Mouse (Mus musculus) A20 (cell line): ENCODE data around the gene Myh10.

ENCODE experiments used
- DNase-seq: peaks from one replicate; pipeline ENCODE4 v3.0.0-alpha.2; 2011; ENCODE audit warnings: low read depth, low spot score

The Myh10 gene

DNA sequence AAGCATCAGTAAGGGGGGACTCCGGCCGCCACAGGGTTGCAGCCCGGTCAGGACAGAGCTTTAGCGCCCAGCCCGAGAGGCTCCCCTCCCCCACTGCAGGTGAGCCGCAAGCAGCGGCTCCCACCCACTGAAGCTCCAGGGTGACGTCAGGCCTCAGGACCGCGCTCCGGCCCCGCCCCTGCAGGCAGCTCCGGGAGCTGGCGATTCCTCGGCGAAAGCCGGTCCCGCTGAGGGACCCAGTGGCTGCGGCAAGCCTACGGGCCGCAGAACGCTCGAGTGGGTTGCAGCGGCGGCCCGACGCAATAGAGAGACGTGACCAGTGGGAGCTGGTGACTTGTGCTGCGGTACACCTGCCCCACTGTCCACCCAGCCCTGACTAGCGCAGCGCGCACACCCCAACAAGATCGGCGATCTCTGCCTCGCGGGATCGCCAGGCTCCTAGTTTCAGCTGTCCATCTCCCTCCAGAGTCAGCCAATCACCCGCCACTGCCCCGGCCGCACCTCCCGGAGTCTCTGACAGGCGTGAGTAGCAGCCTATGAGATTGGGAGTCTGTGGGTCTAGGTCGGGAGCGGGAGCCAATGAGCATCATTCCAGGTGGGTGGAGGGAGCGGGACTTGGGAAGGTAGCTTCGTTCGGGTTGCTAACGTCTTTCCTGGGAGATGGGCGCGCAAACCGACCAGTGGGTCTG, at the start of gene Myh10:
TSS of gene Myh10 (plus strand) at position 239 of the 689 bp plus-strand sequence.
- DNase-seq = no peak

DNA sequence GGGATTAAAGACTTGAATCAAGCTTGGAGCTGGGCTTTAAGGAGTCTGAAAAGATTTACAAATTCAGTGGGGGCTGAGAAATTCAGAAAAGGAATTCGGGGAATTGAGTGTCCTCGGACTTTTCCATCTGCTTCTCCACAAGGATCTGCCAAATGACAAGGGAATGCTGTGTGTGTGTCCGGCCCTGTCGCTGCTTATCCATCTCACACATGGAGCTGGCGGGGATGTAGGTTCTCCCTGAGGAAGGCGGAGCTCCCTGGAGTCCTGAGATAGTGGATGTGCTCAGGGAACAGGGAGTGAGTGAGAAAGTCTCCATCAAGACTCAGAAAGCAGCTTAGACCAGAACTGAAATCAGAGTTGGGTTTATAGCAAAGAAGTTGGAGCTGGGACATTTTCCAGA, 46.6 kb upstream of the Myh10 start:
- no peak for DNase-seq

DNA sequence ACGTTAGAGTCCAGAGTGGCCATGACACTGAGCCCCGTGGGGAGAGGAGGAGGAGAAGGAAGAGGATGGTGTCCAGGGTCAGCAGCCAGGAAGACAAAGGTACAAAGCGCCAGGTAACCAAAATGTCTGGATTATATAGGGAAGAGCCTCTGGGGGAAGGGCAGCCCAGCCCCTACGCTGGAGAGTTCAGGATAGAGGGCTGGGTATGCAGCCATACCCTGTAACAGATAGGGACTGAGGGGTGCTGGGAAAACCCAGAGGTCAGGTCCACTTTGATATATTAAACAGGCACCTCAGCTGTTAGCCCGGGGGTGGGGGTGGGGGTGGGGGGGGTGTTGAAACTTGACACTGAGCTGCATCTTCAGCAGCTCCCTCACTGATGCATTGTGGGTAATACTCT, 43.6 kb upstream of the Myh10 start:
- no peak for DNase-seq

DNA sequence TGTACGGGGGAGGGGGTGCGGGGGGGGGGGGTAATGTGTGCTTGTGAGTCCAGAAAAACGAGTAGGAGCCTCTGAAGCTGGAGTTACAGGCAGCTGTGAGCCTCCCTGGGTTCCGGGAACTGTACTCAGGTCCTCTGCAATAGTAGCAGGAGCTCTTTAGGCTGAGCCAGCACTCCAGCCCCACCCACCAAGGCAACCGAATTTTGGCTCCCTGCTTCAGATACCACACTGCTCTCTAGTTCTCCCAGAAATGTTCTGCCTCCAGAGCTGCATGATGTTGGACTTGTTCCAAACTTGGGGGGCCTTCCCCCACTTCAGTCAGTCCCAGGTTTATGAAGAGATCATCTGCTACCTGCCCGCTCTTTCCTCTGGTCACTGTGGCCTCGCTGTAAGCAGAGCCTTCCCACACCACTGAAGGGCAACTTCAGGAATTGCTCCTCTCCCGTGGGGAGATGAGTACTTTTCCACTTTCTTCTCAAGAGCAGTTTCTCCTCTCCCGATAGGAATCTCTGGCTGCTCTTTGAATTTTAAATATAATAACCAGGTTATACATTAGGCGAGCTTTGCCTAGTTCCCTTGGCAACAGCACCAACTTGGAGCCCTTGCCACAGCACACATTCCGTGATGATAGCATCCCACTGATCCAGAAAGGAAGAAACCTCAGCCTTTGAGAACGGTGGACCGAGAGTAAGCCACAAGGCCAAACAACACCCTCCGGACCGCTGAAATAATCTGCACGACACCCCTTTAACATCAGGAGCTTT, 42.8 kb upstream of the Myh10 start:
- DNase-seq = no peak

DNA sequence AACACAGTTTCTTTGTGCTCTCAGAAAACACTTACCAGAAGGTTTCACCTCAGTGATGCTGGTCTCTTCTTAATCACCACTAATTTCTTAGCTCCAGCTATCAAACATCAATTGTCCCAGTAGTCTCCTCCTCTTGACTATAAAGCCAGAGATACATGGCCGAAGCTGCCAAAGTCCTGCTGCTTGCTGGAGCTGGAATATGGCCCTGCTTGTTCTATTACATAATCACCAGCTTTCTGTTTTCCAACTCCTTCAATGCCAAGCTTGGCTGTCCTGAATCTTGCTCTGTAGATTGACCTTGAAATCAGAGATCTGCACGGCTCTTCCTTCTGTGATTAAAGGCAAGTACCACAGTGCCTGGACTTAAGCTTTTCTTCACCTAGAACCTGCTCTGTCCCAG, 39.8 kb upstream of the Myh10 start:
- no peak for DNase-seq

DNA sequence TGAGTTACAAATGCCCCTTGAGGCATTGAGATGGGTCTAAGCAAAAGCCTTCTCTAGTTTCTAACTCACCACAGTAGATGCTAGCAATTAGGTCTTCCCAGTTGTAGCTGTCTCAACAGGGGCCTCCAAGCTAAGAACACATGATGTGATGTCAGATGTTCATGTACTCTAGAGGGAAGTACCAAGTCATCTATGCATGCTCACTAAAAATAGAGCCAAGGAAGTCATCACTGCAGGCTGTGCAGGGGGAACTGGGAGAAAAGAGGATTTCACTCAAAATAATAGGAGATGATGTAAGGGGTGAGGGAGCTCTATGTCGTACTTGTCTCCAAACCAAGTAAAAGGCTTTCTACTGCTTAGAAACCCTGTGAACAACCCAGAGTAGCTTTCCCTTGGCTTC, 35.8 kb upstream of the Myh10 start:
- DNase-seq = no peak

DNA sequence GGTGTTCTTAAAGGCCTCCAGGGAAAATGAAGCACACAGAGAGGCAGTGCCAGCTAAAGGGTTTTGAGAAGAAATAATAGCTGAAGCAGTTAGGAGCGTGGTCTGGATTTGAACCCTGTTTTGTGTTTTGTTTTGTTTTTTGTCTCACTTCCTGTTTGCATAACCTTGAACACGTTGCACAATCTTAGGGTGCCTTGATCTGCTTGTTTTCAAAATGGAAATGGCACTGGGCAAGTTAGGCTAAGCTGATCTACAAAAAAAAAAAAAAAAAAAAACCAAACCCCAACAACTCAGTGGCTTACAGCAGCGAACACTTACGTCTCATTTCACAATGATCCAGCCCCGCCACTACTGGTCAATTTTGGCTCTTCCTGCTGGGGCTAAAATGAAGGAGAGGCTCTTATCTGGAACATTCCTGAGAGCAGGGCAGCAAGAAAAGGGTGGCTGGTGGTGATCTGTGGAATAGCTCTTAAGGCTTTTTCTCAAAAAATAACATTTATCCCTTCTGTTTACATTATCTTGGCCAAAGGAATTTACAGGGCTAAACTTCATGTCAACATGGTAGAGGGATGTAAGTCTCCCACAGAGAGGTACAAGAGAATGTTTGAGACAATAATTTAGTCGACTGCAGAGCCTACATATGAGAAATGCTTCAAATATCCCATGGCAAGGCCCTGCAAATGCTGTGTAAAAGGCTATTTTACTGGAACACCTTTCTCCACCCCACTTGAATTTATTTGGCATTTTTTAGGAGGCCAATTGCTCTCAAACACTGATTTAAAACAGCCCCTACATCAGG, 34.3 kb upstream of the Myh10 start:
- DNase-seq = no peak

DNA sequence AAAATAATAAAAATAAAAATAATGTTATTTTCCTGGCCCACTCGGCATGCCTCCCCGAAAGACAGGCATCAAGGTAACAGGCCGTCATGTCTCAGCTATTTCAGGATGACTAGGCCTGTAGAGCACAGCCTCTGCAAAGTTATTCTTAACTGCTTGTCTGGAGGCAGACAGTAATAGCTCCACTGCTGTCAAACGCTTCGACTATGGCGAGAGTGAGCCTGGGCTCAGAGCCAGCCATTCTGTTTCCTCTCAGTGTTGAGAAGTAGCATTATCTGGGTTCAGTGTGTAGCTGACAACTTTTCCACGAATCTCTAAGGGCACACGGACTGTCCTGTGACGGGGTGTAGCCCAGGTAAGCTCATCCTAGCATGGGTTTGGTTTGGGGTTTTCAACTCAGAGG, 33.5 kb upstream of the Myh10 start:
- no peak for DNase-seq

DNA sequence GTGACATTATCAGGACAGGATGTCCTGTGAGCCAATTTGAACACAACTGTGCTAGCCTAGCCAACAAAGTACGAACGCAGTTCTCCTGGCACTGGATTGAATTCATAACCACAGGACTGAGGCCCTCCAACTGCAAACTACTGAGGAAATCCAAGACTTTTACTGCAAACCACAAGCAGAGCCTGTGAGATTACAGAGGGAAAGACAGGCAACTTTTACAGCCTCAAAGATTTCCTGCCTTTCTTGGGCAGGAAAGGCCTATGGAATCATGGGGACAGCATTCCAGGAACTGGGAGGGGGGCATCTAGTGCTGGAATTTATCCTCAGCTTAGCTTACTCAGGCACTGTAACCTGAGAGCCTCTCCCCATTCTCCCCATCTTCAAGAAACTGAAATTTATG, 26.0 kb upstream of the Myh10 start:
- no peak for DNase-seq

DNA sequence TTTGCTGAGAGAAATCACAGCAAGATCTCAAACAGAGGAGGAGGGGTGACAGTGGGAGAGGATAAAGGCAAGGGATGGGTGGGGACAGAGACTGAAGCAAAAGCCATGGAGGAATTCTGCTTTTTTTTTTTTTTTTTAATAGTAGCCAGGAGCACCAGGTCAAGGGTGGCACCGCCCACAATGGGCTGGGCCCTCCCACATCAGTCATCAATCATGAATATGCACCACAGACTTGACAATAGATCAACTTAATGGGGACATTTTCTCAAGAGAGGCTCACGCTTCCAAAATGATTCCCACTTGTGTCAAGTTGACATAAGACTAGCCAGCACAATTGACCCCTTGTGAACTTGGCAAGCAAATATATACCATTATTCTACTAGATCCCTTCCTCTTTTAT, 25.1 kb upstream of the Myh10 start:
- DNase-seq = no peak

DNA sequence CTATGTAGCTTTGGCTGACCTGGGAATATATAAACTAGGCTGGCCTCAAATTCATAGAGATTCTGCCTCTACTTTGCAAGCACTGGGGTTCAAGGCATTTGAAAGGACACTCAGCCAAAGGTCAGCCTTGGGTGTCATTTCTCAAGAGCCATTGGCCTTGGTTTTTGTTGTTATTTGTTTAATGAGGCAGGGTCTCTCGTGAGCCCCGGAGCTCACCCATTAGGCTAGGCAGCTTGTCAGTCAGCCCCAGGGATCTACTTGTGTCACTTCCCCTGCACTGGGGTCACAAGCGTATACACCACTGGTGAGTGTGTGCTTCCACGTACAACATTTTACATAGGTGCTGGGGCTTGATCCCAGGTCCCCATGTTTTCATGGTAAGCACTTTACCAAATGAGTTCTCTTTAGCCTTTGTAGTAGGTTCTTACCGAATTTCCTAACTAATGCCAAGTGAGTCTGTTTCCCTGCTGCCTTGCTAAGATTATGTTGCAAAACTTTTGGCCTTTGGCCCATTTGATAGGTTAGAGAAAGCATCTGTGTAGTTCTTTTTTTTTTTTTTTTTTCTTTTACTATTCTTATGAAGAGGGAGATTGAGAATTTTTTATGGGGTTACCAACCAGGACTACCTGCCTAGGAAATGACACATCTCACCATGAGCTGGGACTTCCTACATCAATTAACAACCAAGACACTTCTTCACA, 18.9 kb upstream of the Myh10 start:
- DNase-seq = no peak

DNA sequence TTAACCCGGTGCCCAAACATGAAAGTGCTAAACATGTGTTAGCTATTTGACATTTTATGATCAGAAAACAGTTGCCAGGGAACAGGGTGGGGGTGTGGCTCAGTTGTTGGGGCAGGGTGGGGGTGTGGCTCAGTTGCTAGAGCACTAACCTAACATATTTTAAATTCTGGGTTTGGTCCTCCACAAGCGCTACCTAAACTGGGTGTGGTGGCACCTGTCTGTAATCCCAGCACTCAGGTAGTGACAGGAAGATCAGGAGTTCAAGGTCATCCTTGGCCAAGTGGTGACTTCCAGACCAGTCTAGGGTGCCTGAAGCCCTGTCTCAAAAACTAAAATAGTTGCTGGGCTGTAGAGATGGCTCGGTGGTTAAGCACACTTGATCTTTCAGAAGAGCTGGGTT, 17.3 kb upstream of the Myh10 start:
- DNase-seq = no peak

DNA sequence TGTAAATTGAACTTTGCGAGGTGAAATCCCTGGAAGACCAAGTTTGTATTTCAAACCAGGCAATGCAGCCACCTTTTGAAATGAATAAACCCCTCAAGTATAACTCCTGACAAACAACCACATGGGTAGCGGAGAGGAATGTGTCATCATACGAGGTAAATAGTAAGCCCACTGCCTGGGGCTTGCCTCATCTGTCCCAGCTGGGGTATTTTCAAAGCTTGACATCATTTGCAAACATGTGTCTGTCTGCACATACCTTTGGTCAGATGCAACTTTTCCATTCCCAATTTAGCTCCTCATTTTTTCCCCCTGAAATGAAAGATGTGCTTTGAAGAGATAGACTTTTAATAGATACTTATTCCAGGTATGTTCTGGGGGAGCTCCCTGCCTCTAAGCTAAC, 16.7 kb upstream of the Myh10 start:
- DNase-seq = no peak

DNA sequence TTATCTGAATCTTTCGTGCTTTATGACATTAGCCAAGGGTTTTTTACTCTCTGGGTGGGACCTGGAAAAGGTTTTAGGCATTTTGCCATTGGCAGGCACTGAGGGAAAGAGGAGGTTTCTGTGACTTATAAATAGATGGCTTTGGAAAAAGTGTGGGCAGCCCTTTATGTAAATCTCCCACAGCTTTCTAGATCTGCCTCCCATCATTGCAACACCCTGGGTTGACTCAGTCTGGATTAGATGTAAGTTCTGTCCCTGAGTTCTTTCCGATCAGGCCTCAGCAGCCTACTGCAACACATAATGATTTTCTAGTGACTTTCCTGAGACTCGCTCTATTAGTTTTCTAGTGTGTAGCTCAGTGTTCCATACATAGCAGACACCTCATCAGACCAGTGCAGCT, 16.1 kb upstream of the Myh10 start:
- DNase-seq = no peak

DNA sequence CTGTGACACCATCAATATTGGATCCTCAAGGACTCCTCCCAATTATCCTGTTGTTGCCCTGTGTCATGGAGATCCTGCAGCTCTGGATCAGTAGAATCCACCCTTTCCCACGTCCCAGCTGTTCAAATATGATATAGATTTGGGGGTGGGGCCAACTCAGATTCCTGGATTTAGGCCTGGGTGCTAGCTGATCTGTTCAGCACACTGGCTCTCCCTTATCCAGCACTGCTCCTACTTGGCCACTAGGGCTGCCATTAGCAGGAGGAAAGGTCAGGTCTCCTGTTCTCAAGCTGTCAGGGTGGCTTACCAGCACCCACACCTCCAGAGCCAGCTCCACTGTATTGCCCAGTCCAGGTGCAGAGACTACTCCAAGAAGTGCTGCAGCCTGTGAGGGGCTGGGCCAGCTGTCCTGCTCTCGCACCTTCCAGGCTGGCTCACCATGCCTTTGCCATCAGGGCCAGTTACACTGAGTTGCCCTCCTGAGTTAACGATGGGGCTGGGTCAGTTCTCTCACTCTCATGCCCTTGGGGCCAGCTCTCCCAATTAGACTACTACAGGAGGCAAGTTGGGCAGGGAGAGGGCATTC, 10.0 kb upstream of the Myh10 start:
- DNase-seq = no peak

DNA sequence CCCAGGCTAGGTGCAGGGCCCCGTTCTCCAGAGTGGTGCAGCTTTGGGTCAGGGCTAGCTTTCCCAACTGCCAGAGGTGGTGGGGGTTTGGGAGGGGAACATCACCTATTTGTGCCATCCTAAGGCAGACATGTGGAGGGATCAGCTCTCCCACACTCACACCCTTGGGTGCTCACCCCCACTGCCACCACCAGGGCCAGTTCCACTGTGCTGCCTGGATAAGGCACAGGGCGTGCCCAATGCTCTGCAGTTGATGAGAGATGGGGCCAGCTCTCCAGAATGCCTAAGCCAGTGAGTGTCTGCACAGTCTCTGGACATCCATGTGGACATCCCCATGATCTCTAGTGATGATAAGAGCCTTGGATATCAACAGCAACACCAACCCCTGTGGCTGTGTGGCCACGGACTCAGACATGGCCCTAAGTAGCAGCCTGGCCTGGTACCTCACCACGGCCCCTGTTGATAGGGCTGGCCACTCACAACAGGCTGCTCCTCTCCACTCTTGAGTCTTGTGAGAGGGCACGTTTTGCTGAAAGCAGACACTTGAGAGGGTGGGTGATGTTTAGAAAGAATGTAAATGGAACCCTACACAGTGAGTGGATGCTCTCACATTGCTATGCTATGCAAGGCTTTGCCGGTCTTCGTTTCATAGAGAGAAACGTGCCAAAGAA, 9.1 kb upstream of the Myh10 start:
- no peak for DNase-seq

DNA sequence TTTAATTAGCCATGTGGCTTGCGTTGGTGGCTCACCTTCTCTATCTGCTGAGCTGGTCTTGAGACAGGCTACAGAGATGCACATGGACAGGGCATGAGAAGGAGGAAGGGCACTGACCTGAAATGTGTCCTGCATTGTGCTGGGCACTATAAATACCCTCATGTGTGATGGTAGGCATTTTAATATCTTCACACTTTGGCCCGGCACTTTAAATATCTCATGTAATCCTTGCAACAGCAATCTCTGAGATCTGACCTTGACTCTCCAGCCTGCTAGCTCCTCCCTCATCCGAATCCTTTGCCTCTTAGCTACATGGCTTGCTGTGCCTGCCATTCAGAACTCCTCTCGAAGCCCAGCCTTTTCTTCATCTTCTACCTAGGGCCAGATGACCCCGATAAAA, 5.4 kb upstream of the Myh10 start:
- no peak for DNase-seq

DNA sequence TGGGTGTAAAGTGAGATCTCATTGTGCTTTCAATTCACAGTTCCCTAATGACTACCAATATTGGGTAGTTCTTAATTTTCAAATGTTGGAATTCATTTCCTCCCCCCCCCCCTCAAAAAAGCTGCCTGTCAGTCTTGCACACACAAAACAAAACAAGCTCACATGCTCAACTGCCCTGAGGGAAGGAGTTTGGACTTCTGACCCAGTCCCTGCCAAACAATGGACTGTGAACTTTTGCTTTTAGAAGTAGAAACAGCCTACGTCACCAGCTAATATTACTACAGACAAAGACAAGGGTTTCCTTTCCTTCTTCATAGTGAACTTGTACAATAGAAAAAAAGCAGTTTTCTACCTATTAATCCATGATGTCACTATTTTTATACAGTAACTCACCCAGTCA, 2.1 kb upstream of the Myh10 start:
- no peak for DNase-seq

DNA sequence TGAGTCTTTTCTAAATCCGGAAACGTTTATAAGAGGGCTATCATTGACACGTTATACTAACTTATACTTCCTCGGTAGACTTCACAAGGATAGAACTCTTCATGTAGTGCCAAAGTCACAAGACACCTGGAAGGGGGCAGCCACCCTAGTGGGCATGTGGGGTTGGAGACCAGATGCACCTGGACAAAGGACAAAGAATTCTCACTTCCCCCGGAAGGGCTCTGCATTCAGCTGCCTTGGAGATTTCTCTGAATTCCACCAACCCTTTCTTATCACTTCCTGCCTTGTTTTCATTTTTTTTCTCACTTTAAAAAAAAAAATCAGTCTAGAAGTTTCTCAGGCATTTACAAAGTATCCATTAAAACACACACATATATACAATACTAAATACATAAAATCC, 894 bp upstream of the Myh10 start:
- peak; percentile 8 for DNase-seq

DNA sequence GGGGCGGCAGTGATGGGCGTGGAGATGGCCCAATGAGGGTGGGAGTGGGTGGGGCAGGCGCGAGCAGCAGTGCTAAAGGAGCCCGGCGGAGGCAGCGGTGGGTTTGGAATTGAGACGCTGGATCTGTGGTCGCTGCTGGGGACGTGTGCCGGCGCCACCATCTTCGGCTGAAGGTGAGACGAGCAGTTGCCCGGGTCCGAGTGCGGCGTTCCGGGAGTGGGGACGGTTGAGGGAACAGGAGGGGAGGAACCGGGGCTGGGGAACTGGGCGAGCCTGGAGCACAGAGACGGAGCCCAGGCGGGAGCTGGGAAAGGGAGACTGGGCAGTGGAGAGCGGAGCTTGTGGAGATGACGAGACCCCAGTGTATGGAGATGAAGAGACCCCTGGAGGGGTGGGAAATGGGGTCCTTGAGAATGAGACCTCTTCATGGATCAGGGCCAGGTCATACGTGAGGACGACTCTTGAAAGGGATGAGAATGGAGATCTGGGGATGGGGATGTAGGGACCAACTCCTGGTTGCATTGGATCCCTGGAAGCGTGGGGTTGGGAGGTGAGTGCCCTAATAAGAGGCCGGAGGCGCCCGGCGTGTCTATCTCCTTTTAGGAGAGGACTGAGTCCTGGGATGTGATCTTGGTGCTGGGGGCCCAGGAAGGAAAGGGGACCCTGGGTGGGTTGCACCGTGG, 792 bp downstream of the Myh10 start:
- no peak for DNase-seq
